Mouse (Mus musculus): ENCODE measurements at regions not wholly inside any gene's neighbourhood (a gene's known extent, or its start where the extent isn't known, plus 50 kb on each side); places are given as distances from the start of the nearest gene placed in this dataset.

- Histone ChIP-seq H3K4me2 (replicated peaks) (no peak overlapping the region), H3K9ac (no peak overlapping the region), H3K4me3 (no peak overlapping the region), H3K27ac (no peak overlapping the region), H3K4me1 (no peaks in the 10 kb centered on the region; the same call in 1 of the 2 replicates), H3K9me3 (replicated peaks) (no peaks in the 10 kb centered on the region), H3K36me3 (no peaks in the 10 kb centered on the region), H3K27me3 (no peaks in the 10 kb centered on the region)
- WGBS: 82% methylated on average over 8 of the region's 8 CpGs
- ATAC-seq (ENCODE audit: low FRiP score): no peak
These were observed 1236.3 kb upstream of the A1bg start for GRCm38 (mm10) chr15:62158875-62159675.

GRCm38 (mm10) chr15:62157200-62158033 is 1234.6 kb upstream of the A1bg start:
- H3K36me3 ChIP-seq: no peaks in the 10 kb centered on the region
- 87% methylated on average over 7 of the region's 7 CpGs for WGBS

GRCm38 (mm10) chr15:62153222-62153621 is 1230.4 kb upstream of the A1bg start:
- Histone ChIP-seq H3K27me3 (no peaks in the 10 kb centered on the region), H3K4me1 (no peaks in the 10 kb centered on the region; the same call in 1 of the 2 replicates), H3K27ac (no peak overlapping the region), H3K9ac (no peak overlapping the region), H3K4me2 (replicated peaks) (no peak overlapping the region), H3K4me3 (no peak overlapping the region), H3K9me3 (replicated peaks) (no peaks in the 10 kb centered on the region), H3K36me3 (no peaks in the 10 kb centered on the region)
- no peak for ATAC-seq (ENCODE audit: low FRiP score)
- WGBS: 63% methylated on average over 9 of the region's 9 CpGs

More at GRCm38 (mm10) chr15:62157200-62158033, 1234.6 kb upstream of the A1bg start:
- no peak overlapping the region for H3K27ac ChIP-seq
- H3K4me2 ChIP-seq (replicated peaks): no peak overlapping the region
- no peak for ATAC-seq (ENCODE audit: low FRiP score)
- H3K27me3 ChIP-seq: no peaks in the 10 kb centered on the region
- H3K9me3 ChIP-seq (replicated peaks): no peaks in the 10 kb centered on the region
- H3K9ac ChIP-seq: no peak overlapping the region
- no peaks in the 10 kb centered on the region; the same call in 1 of the 2 replicates for H3K4me1 ChIP-seq
- no peak overlapping the region for H3K4me3 ChIP-seq

GRCm38 (mm10) chr15:62152133-62152532 is 1229.3 kb upstream of the A1bg start:
- H3K27me3 ChIP-seq: no peaks in the 10 kb centered on the region
- H3K4me3 ChIP-seq: no peak overlapping the region
- H3K4me2 ChIP-seq (replicated peaks): no peak overlapping the region
- whole genome bisulfite sequencing: 92% methylated on average over 2 of the region's 2 CpGs
- H3K36me3 ChIP-seq: no peaks in the 10 kb centered on the region
- no peak overlapping the region for H3K9ac ChIP-seq
- H3K4me1 ChIP-seq: peaks cover 7% of the 10 kb centered on the region
- ATAC-seq (ENCODE audit: low FRiP score): no peak
- H3K9me3 ChIP-seq (replicated peaks): no peaks in the 10 kb centered on the region
- no peak overlapping the region for H3K27ac ChIP-seq

- no peak overlapping the region for H3K27ac ChIP-seq
- no peaks in the 10 kb centered on the region for H3K36me3 ChIP-seq
- no peak overlapping the region for H3K4me3 ChIP-seq
- no peaks in the 10 kb centered on the region for H3K9me3 ChIP-seq (replicated peaks)
- WGBS: 96% methylated on average over 3 of the region's 3 CpGs
- no peaks in the 10 kb centered on the region for H3K27me3 ChIP-seq
- H3K4me1 ChIP-seq: peaks cover 7% of the 10 kb centered on the region
- ATAC-seq (ENCODE audit: low FRiP score): no peak
- no peak overlapping the region for H3K4me2 ChIP-seq (replicated peaks)
- no peak overlapping the region for H3K9ac ChIP-seq
These were observed 1228.9 kb upstream of the A1bg start for GRCm38 (mm10) chr15:62151690-62152089.

- Histone ChIP-seq H3K4me1 (peaks cover 7% of the 10 kb centered on the region), H3K4me2 (replicated peaks) (no peak overlapping the region), H3K9ac (no peak overlapping the region), H3K27me3 (no peaks in the 10 kb centered on the region), H3K27ac (no peak overlapping the region), H3K4me3 (no peak overlapping the region), H3K36me3 (no peaks in the 10 kb centered on the region), H3K9me3 (replicated peaks) (no peaks in the 10 kb centered on the region)
- 87% methylated on average over 4 of the region's 4 CpGs for WGBS
- ATAC-seq (ENCODE audit: low FRiP score): no peak
These were observed 1227.5 kb upstream of the A1bg start for GRCm38 (mm10) chr15:62150296-62150695.

GRCm38 (mm10) chr15:62148680-62149237 is 1225.9 kb upstream of the A1bg start:
- Histone ChIP-seq H3K27me3 (no peaks in the 10 kb centered on the region), H3K4me1 (peaks cover 7% of the 10 kb centered on the region), H3K4me3 (no peak overlapping the region), H3K9me3 (replicated peaks) (no peaks in the 10 kb centered on the region), H3K4me2 (replicated peaks) (no peak overlapping the region), H3K36me3 (no peaks in the 10 kb centered on the region), H3K27ac (no peak overlapping the region), H3K9ac (no peak overlapping the region)
- no peak for ATAC-seq (ENCODE audit: low FRiP score)
- WGBS: 85% methylated on average over 10 of the region's 10 CpGs

- H3K4me3 ChIP-seq: no peak overlapping the region
- no peaks in the 10 kb centered on the region for H3K9me3 ChIP-seq (replicated peaks)
- 31% methylated on average over 5 of the region's 5 CpGs for WGBS
- no peaks in the 10 kb centered on the region for H3K27me3 ChIP-seq
- H3K36me3 ChIP-seq: no peaks in the 10 kb centered on the region
- H3K4me1 ChIP-seq: peaks cover 7% of the 10 kb centered on the region
- no peak for ATAC-seq (ENCODE audit: low FRiP score)
- H3K4me2 ChIP-seq (replicated peaks): no peak overlapping the region
- no peak overlapping the region for H3K9ac ChIP-seq
- H3K27ac ChIP-seq: no peak overlapping the region
These were observed 1224.6 kb upstream of the A1bg start for GRCm38 (mm10) chr15:62147343-62147953.

GRCm38 (mm10) chr15:62145643-62146285 is 1223.0 kb upstream of the A1bg start:
- Histone ChIP-seq H3K27me3 (no peaks in the 10 kb centered on the region), H3K36me3 (no peaks in the 10 kb centered on the region), H3K4me2 (replicated peaks) (no peak overlapping the region), H3K4me3 (no peak overlapping the region), H3K27ac (no peak overlapping the region), H3K9ac (no peak overlapping the region), H3K4me1 (peaks cover 7% of the 10 kb centered on the region), H3K9me3 (replicated peaks) (no peaks in the 10 kb centered on the region)
- no peak for ATAC-seq (ENCODE audit: low FRiP score)
- 91% methylated on average over 4 of the region's 4 CpGs for WGBS

GRCm38 (mm10) chr15:62144776-62145564 is 1222.2 kb upstream of the A1bg start:
- Histone ChIP-seq H3K27ac (no peak overlapping the region), H3K4me1 (peaks cover 7% of the 10 kb centered on the region), H3K4me3 (no peak overlapping the region), H3K9me3 (replicated peaks) (no peaks in the 10 kb centered on the region), H3K4me2 (replicated peaks) (no peak overlapping the region), H3K9ac (no peak overlapping the region), H3K27me3 (no peaks in the 10 kb centered on the region), H3K36me3 (no peaks in the 10 kb centered on the region)
- no peak for ATAC-seq (ENCODE audit: low FRiP score)
- WGBS: 89% methylated on average over 10 of the region's 10 CpGs

GRCm38 (mm10) chr15:62139859-62140258 is 1217.0 kb upstream of the A1bg start:
- Histone ChIP-seq H3K4me1 (0 out of 2 replicates have a peak, but pooled peaks cover 4% of the 10 kb centered on the region), H3K9ac (no peak overlapping the region), H3K4me3 (no peak overlapping the region), H3K27ac (no peak overlapping the region), H3K36me3 (no peaks in the 10 kb centered on the region), H3K9me3 (replicated peaks) (no peaks in the 10 kb centered on the region), H3K27me3 (no peaks in the 10 kb centered on the region), H3K4me2 (replicated peaks) (no peak overlapping the region)
- no peak for ATAC-seq (ENCODE audit: low FRiP score)
- 72% methylated on average over 4 of the region's 4 CpGs for WGBS
